Mouse (Mus musculus) testis, adult 2 months (tissue): ENCODE measurements around the gene Fryl. TPM values are rescaled to one million over a fixed set of nuclear protein-coding genes. Genes with fewer than 3 reads are reported as not detected.

ENCODE experiments used
- H3K27ac ChIP-seq: fragments of 200-500 bp; 2 replicates; pipeline ENCODE4 v1.5.1; 2012; ENCODE audit warnings: low read depth, low read length; ENCODE audit not compliant: control insufficient read depth, insufficient read depth
- H3K27me3 ChIP-seq: fragments of 200-500 bp; 2 replicates; pipeline ENCODE4 v1.6.1; 2012; ENCODE audit warnings: mild to moderate bottlenecking, low read length, moderate library complexity; ENCODE audit not compliant: control insufficient read depth, insufficient read depth
- H3K36me3 ChIP-seq: fragments of 200-500 bp; 2 replicates; pipeline ENCODE4 v1.6.1; 2012; ENCODE audit warnings: mild to moderate bottlenecking, low read length; ENCODE audit not compliant: control insufficient read depth, insufficient read depth
- H3K4me1 ChIP-seq: fragments of 200-500 bp; 2 replicates; pipeline ENCODE4 v1.6.1; 2012; ENCODE audit warnings: low read length; ENCODE audit not compliant: control insufficient read depth, insufficient read depth
- H3K4me3 ChIP-seq: fragments of 200-500 bp; 2 replicates; pipeline ENCODE4 v1.5.1; 2012; ENCODE audit warnings: low read depth, mild to moderate bottlenecking, low read length, moderate library complexity, mixed read lengths; ENCODE audit not compliant: control insufficient read depth
- CTCF ChIP-seq: fragments of 200-500 bp; IDR thresholded peaks from 2 replicates; pipeline ENCODE4 v1.5.1; 2012; ENCODE audit warnings: low read depth, mild to moderate bottlenecking, inconsistent platforms, low read length, moderate library complexity; ENCODE audit not compliant: control insufficient read depth, insufficient read depth, insufficient replicate concordance
- POLR2A ChIP-seq: fragments of 200-500 bp; IDR thresholded peaks from 2 replicates; pipeline ENCODE4 v1.6.1; 2012; ENCODE audit warnings: low read depth, mild to moderate bottlenecking, inconsistent platforms, low read length, moderate library complexity; ENCODE audit not compliant: control insufficient read depth
- polyA plus RNA-seq: library from polyadenylated mRNA; depleted of rRNA; stranded (reverse); fragments of >200 nt; gene quantifications from 2 replicates; pipeline ENCODE4 v1.2.3, GENCODE M21; 2012

The Fryl gene
- polyA plus RNA-seq, 1 experiment = 21.6 TPM

DNA sequence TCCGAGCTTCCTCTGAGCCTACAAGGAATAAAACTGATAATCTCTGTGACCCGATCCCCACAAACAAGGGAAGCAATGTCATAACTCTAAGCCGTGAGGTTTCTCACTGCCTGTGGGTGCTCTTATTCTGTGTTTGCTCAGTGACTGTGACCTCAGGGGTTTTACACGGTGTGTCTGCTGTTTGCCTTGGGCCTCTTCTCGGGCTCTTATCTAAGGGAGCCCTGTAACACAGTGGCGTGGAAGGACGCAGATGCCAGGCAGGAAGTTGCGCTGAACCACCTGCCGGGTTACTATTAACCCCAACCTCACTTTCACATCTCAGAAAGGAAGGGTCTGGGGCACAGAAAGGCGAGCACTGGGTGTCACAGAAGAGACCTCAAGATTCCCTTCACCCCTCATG is 62.8 kb downstream of the Fryl start:
- TF ChIP-seq POLR2A (no peak), CTCF (no peak)
- no peaks in the 10 kb centered on the region for H3K36me3 ChIP-seq
- no peak overlapping the region for H3K27ac ChIP-seq
- H3K27me3 ChIP-seq = no peaks in the 10 kb centered on the region
- no peaks in the 10 kb centered on the region; the same call in none of the 2 replicates for H3K4me1 ChIP-seq
- H3K4me3 ChIP-seq = no peak overlapping the region

DNA sequence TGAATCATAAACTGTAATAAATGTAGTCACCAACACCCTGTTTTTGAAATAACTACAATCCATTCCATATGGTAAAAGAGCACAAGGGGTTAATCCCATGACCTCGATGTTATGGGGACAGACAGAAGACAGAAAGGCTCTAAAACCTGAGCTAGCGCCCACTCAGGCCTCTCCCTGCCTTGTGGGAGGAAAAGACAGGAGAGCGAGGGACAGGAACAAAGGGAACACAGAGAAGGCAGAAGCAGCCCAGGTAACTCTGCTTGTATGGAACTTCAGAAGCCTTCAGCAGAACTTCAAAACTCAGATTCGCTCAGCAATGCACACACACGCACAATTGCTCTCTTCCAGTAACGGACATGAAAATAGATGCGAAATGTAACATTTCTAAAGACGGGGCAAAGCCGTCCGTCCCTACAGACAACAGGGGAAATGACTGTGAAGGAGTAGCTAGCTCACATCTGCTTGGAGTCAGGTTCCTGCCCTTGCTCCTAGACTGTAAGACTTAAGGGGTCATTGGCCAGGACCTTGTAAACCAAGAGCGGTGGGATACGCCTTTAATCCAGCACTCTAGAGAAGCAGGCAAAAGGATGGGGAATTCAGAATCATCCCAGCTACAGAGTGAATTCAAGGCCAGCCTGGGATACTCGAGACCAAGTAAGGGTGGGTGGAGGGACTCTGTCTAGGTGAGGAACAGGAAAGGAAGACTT is 63.4 kb downstream of the Fryl start:
- H3K27ac ChIP-seq = no peak overlapping the region
- H3K27me3 ChIP-seq = no peaks in the 10 kb centered on the region
- H3K4me3 ChIP-seq = no peak overlapping the region
- no peak for TF ChIP-seq POLR2A
- no peaks in the 10 kb centered on the region for H3K36me3 ChIP-seq
- no peaks in the 10 kb centered on the region; the same call in none of the 2 replicates for H3K4me1 ChIP-seq

DNA sequence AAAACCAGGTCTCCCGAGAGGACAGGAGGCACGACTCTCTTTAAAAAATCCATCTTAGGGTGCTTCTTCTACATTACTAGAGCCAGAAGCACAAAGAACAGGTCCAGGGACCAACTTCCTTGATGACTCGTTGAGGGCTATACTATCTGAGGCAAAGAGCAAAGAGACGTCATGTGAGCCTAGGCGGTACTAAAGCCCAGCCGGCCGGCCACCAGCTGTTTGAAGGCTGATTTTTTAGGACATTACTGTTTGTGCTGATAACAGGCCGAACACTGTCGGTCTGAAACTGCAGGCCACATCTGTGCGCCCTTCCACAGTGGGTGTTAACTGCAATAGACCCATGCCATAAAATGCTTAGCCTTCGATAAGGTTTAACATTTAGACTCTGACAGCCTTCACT is 64.7 kb downstream of the Fryl start:
- TF ChIP-seq POLR2A (no peak), CTCF (no peak)
- Histone ChIP-seq H3K4me1 (no peaks in the 10 kb centered on the region; the same call in none of the 2 replicates), H3K27ac (no peak overlapping the region), H3K4me3 (no peak overlapping the region), H3K27me3 (no peaks in the 10 kb centered on the region), H3K36me3 (no peaks in the 10 kb centered on the region)

DNA sequence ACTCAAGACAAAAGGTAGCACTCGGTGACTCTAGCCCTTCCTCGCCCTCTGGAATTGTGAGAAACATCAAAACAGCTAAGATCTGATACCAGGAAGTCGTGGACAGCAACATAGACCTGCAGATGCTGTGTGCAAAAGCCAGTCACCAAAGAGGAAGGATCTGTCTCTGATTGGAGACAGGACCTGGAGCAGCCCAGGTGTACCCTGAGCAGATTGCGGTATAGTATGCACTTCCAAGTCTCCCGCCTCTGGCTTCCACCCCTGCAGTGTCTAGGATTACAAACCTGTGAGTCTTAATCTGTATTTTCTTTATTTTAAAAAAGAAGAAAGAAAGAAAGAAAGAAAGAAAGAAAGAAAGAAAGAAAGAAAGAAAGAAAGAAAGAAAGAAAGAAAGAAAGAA is 66.3 kb downstream of the Fryl start:
- no peak for TF ChIP-seq POLR2A
- no peak for TF ChIP-seq CTCF
- Histone ChIP-seq H3K4me1 (no peaks in the 10 kb centered on the region; the same call in none of the 2 replicates), H3K27ac (no peak overlapping the region), H3K36me3 (no peaks in the 10 kb centered on the region), H3K4me3 (no peak overlapping the region), H3K27me3 (no peaks in the 10 kb centered on the region)

DNA sequence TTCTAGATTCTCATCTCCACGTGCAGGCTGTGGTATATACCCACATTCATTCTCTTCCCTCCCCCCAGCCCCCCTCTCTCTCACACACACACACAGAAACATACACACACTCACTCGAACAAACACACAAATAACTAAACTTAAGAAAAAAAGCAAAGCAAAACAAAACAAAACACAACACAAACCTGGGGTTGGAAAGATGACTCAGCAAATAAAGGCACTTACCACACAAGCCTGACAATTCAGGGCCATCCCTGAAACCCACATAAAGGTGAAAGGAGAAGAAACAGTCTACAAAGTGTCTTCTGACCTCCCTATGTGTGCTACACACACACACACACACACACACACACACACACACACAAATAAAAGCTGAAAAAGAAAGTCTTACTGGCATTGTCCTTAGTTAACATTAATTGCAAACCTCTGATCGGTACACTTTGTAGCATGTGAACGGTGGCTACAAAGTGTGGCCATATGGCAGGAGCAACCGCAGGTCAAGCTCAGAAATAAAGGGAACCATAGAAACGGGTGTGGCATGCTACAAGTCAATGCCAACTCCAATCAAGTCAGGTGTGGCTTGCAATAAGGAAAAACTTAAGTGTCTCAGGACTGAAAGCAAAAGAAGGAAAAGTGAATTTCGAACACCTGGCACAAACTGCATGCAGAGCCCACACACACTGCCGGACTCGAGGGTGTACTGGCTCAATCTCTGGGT is 66.8 kb downstream of the Fryl start:
- no peak for TF ChIP-seq CTCF
- no peak for TF ChIP-seq POLR2A
- no peaks in the 10 kb centered on the region for H3K36me3 ChIP-seq
- H3K27me3 ChIP-seq = no peaks in the 10 kb centered on the region
- no peaks in the 10 kb centered on the region; the same call in none of the 2 replicates for H3K4me1 ChIP-seq
- H3K27ac ChIP-seq = no peak overlapping the region
- H3K4me3 ChIP-seq = no peak overlapping the region

DNA sequence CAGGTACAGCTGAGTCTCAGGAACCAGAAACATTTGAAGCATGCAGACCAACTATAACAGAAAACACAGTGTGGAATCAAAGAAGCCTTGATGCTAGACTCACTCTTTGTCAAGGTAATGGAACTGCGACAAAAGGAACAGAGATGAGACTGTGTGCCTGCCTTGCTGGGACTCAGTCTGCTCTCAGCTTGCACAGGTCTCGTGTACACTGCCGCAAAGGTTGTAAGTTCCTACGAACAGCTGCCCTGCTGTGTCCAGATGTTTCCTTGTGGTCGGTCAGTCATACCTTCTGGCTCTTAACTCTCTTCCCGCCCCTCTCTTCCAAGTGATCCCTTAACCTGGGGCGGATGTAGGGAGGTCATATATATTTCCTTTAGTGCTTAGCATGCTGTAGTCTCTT is 67.8 kb downstream of the Fryl start:
- Histone ChIP-seq H3K4me3 (no peak overlapping the region), H3K36me3 (no peaks in the 10 kb centered on the region), H3K27me3 (no peaks in the 10 kb centered on the region), H3K4me1 (no peaks in the 10 kb centered on the region; the same call in none of the 2 replicates), H3K27ac (no peak overlapping the region)
- TF ChIP-seq CTCF (no peak), POLR2A (no peak)

DNA sequence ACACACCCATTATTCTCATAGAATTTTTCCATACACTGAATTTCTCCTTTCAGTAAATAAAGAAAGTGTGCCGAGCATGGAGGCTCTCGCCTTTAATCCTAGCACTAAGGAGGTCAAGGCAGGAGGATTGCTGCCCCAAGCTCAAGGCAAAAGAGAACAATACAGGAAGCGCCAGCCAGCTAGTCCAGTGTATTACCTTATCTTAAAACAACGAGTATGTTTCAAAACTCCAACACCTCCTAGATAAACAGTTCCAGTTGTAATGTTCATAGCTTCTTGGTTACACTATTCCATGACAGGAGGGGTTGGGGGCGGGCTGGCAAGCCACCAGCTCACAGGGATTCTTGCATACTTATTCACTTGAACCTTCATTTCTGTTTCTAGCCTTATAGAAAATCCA is 68.3 kb downstream of the Fryl start:
- no peaks in the 10 kb centered on the region for H3K36me3 ChIP-seq
- no peak overlapping the region for H3K27ac ChIP-seq
- TF ChIP-seq CTCF (no peak), POLR2A (no peak)
- H3K4me3 ChIP-seq = no peak overlapping the region
- no peaks in the 10 kb centered on the region for H3K27me3 ChIP-seq
- no peaks in the 10 kb centered on the region; the same call in none of the 2 replicates for H3K4me1 ChIP-seq

DNA sequence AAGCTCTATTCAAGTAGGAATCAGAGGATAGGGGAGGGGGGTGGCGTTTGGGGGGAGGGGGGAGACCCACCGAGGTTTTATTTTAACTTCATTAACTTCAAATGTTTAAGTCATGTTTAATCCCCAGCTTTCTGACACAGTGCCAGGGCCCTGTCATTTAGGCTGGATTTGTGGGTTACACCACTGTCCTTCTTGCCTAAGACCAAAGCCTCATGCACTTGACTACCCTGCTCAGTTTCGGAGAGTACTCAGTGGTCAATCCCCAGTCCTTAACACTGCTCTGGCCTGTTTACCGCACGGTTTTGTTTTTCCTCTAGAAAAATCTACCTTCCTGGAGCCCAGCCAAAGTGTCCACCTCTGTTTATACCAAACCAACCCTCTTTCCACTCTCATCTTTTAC is 69.5 kb downstream of the Fryl start:
- TF ChIP-seq POLR2A (no peak), CTCF (no peak)
- Histone ChIP-seq H3K27ac (no peak overlapping the region), H3K27me3 (no peaks in the 10 kb centered on the region), H3K4me1 (no peaks in the 10 kb centered on the region; the same call in none of the 2 replicates), H3K36me3 (no peaks in the 10 kb centered on the region), H3K4me3 (no peak overlapping the region)
